Mouse (Mus musculus): ENCODE measurements around the gene Pik3r4. TPM values are rescaled to one million over a fixed set of nuclear protein-coding genes. Genes with fewer than 3 reads are reported as not detected.
"Not testable (repeated sequence)": the region's sequence is repeated elsewhere in the genome, so short reads cannot be mapped to it uniquely, and the experiment has no call there.

The Pik3r4 gene
- 25.4 and 27.1 TPM in 2 replicates for polyA plus RNA-seq (2014; fragmentation: Nextera tagmentation; extraction: Ambion mirVana)

GRCm38 (mm10) chr9:105642460-105643371 is at the start of gene Pik3r4:
Gene Pik3r4, plus strand, starts transcription at chr9:105642978.
- no peaks in the 10 kb centered on the region for H3K27me3 ChIP-seq (ENCODE audit: control insufficient read depth, insufficient read depth, low read length)
- H3K4me3 ChIP-seq (ENCODE audit: low read depth, low read length), result peak within 1 kb of the TSS; percentile 76
- 0 out of 2 replicates have a peak, but pooled peaks cover 2% of the 10 kb centered on the region for H3K4me1 ChIP-seq (replicated peaks; ENCODE audit: control insufficient read depth, insufficient read depth, low read length)
- ATAC-seq (replicated peaks; ENCODE audit: low FRiP score) (peak; percentile 96), DNase-seq (ENCODE audit: low spot score) (peak; percentile 81)
- peak within 1 kb of the TSS; percentile 87 for H3K9ac ChIP-seq (ENCODE audit: low read length)
- H3K4me2 ChIP-seq (ENCODE audit: low read depth, low read length, severe bottlenecking), result peak within 1 kb of the TSS; percentile 66
- 6% methylated on average over 37 of the region's 37 CpGs for WGBS
- no peak within 1 kb of the TSS for H3K27ac ChIP-seq (ENCODE audit: low read depth, low read length)
- no peaks in the 10 kb centered on the region for H3K9me3 ChIP-seq (ENCODE audit: control insufficient read depth, low read length)
- H3K36me3 ChIP-seq (ENCODE audit: control insufficient read depth, insufficient read depth, low read length), result no peaks in the 10 kb centered on the region; the same call in 1 of the 2 replicates

- Histone ChIP-seq H3K9me3 (ENCODE audit: control insufficient read depth, low read length) (no peaks in the 10 kb centered on the region), H3K27ac (ENCODE audit: low read depth, low read length) (no peak overlapping the region), H3K4me3 (ENCODE audit: low read depth, low read length) (no peak overlapping the region), H3K36me3 (ENCODE audit: control insufficient read depth, insufficient read depth, low read length) (no peaks in the 10 kb centered on the region), H3K27me3 (ENCODE audit: control insufficient read depth, insufficient read depth, low read length) (no peaks in the 10 kb centered on the region), H3K4me1 (replicated peaks; ENCODE audit: control insufficient read depth, insufficient read depth, low read length) (no peaks in the 10 kb centered on the region), H3K9ac (ENCODE audit: low read length) (no peak overlapping the region), H3K4me2 (ENCODE audit: low read depth, low read length, severe bottlenecking) (no peak overlapping the region)
- WGBS, result 82% methylated on average over 4 of the region's 4 CpGs
- DNase-seq (ENCODE audit: low spot score) (no peak), ATAC-seq (replicated peaks; ENCODE audit: low FRiP score) (no peak)
Measured at GRCm38 (mm10) chr9:105598906-105599305, 43.9 kb upstream of the Pik3r4 start.

GRCm38 (mm10) chr9:105611980-105612771 is 30.6 kb upstream of the Pik3r4 start:
- H3K4me3 ChIP-seq (ENCODE audit: low read depth, low read length), result no peak overlapping the region
- no peaks in the 10 kb centered on the region for H3K9me3 ChIP-seq (ENCODE audit: control insufficient read depth, low read length)
- H3K27ac ChIP-seq (ENCODE audit: low read depth, low read length), result no peak overlapping the region
- DNase-seq (ENCODE audit: low spot score), result no peak
- ATAC-seq (replicated peaks; ENCODE audit: low FRiP score), result no peak
- H3K27me3 ChIP-seq (ENCODE audit: control insufficient read depth, insufficient read depth, low read length), result no peaks in the 10 kb centered on the region
- no peaks in the 10 kb centered on the region for H3K36me3 ChIP-seq (ENCODE audit: control insufficient read depth, insufficient read depth, low read length)
- WGBS, result 93% methylated on average over 15 of the region's 15 CpGs
- no peak overlapping the region for H3K4me2 ChIP-seq (ENCODE audit: low read depth, low read length, severe bottlenecking)
- no peaks in the 10 kb centered on the region for H3K4me1 ChIP-seq (replicated peaks; ENCODE audit: control insufficient read depth, insufficient read depth, low read length)
- H3K9ac ChIP-seq (ENCODE audit: low read length), result no peak overlapping the region

DNA sequence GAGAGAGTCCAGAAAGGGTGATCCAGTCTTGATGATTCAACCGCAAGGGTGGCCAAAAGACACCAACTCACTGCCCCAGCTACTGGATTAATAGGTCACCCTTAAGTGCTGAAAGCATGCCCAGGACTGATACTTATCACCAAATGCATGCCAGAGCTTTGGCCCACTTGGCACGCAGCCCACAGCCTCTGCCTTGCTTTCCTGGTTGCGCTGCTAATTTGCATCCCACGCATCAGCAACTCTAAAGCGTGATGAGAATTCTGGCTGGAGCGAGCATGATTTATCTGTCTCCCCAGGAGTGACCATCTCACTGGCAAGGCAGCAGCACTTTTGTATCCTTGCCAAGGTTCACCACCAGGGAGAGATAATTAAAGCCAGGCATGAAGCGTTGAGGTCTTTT is 29.9 kb upstream of the Pik3r4 start:
- WGBS, result 90% methylated on average over 7 of the region's 7 CpGs

DNA sequence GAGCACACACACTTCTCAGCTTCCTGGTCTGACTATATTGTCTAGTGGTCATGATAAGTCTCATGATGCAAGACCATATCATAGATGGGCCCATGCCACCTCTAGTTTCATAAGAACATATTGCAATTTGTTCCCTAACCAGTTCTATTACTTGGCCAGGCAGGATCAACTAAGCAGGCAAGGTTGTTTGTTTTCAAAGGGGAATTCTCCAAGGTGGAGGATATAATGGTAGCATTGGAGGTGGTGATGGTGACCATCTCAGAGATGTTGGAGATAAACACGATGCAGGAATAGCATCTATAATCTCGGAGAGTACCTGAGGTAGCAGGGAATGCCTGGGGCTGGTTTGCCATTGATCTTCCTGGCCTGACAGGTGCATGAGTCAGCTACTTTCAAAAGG is 26.8 kb upstream of the Pik3r4 start:
- 84% methylated on average over 2 of the region's 2 CpGs for WGBS
- no peaks in the 10 kb centered on the region for H3K27me3 ChIP-seq (ENCODE audit: control insufficient read depth, insufficient read depth, low read length)
- H3K9ac ChIP-seq (ENCODE audit: low read length), result no peak overlapping the region
- no peak overlapping the region for H3K4me3 ChIP-seq (ENCODE audit: low read depth, low read length)
- H3K9me3 ChIP-seq (ENCODE audit: control insufficient read depth, low read length), result no peaks in the 10 kb centered on the region
- H3K36me3 ChIP-seq (ENCODE audit: control insufficient read depth, insufficient read depth, low read length), result no peaks in the 10 kb centered on the region
- no peak overlapping the region for H3K27ac ChIP-seq (ENCODE audit: low read depth, low read length)
- ATAC-seq (replicated peaks; ENCODE audit: low FRiP score) (no peak), DNase-seq (ENCODE audit: low spot score) (no peak)
- no peak overlapping the region for H3K4me2 ChIP-seq (ENCODE audit: low read depth, low read length, severe bottlenecking)
- H3K4me1 ChIP-seq (replicated peaks; ENCODE audit: control insufficient read depth, insufficient read depth, low read length), result no peaks in the 10 kb centered on the region

More for the DNA sequence above, 29.9 kb upstream of the Pik3r4 start:
- Histone ChIP-seq H3K4me3 (ENCODE audit: low read depth, low read length) (no peak overlapping the region), H3K36me3 (ENCODE audit: control insufficient read depth, insufficient read depth, low read length) (no peaks in the 10 kb centered on the region), H3K9me3 (ENCODE audit: control insufficient read depth, low read length) (no peaks in the 10 kb centered on the region), H3K27me3 (ENCODE audit: control insufficient read depth, insufficient read depth, low read length) (no peaks in the 10 kb centered on the region), H3K9ac (ENCODE audit: low read length) (no peak overlapping the region), H3K4me2 (ENCODE audit: low read depth, low read length, severe bottlenecking) (no peak overlapping the region), H3K4me1 (replicated peaks; ENCODE audit: control insufficient read depth, insufficient read depth, low read length) (no peaks in the 10 kb centered on the region), H3K27ac (ENCODE audit: low read depth, low read length) (no peak overlapping the region)
- ATAC-seq (replicated peaks; ENCODE audit: low FRiP score) (no peak), DNase-seq (ENCODE audit: low spot score) (no peak)

- not testable (repeated sequence) for H3K27ac ChIP-seq (ENCODE audit: low read depth, low read length); ATAC-seq (replicated peaks; ENCODE audit: low FRiP score); H3K4me2 ChIP-seq (ENCODE audit: low read depth, low read length, severe bottlenecking); H3K9me3 ChIP-seq (ENCODE audit: control insufficient read depth, low read length); H3K9ac ChIP-seq (ENCODE audit: low read length); H3K4me1 ChIP-seq (replicated peaks; ENCODE audit: control insufficient read depth, insufficient read depth, low read length); H3K36me3 ChIP-seq (ENCODE audit: control insufficient read depth, insufficient read depth, low read length); H3K27me3 ChIP-seq (ENCODE audit: control insufficient read depth, insufficient read depth, low read length); H3K4me3 ChIP-seq (ENCODE audit: low read depth, low read length)
- peak; percentile 69 for DNase-seq (ENCODE audit: low spot score)
Measured at GRCm38 (mm10) chr9:105617274-105617673, 25.5 kb upstream of the Pik3r4 start.

GRCm38 (mm10) chr9:105633961-105634360 is 8.8 kb upstream of the Pik3r4 start:
- Histone ChIP-seq H3K9ac (ENCODE audit: low read length) (no peak overlapping the region), H3K4me3 (ENCODE audit: low read depth, low read length) (no peak overlapping the region), H3K27me3 (ENCODE audit: control insufficient read depth, insufficient read depth, low read length) (no peaks in the 10 kb centered on the region), H3K27ac (ENCODE audit: low read depth, low read length) (no peak overlapping the region), H3K9me3 (ENCODE audit: control insufficient read depth, low read length) (no peaks in the 10 kb centered on the region), H3K36me3 (ENCODE audit: control insufficient read depth, insufficient read depth, low read length) (no peaks in the 10 kb centered on the region), H3K4me2 (ENCODE audit: low read depth, low read length, severe bottlenecking) (no peak overlapping the region), H3K4me1 (replicated peaks; ENCODE audit: control insufficient read depth, insufficient read depth, low read length) (no peaks in the 10 kb centered on the region)
- ATAC-seq (replicated peaks; ENCODE audit: low FRiP score) (no peak), DNase-seq (ENCODE audit: low spot score) (no peak)
- WGBS, result 83% methylated on average over 2 of the region's 2 CpGs

- H3K27me3 ChIP-seq (ENCODE audit: control insufficient read depth, insufficient read depth, low read length); ATAC-seq (replicated peaks; ENCODE audit: low FRiP score); H3K4me3 ChIP-seq (ENCODE audit: low read depth, low read length); H3K36me3 ChIP-seq (ENCODE audit: control insufficient read depth, insufficient read depth, low read length); H3K9ac ChIP-seq (ENCODE audit: low read length); H3K4me1 ChIP-seq (replicated peaks; ENCODE audit: control insufficient read depth, insufficient read depth, low read length); H3K27ac ChIP-seq (ENCODE audit: low read depth, low read length); H3K4me2 ChIP-seq (ENCODE audit: low read depth, low read length, severe bottlenecking); DNase-seq (ENCODE audit: low spot score); H3K9me3 ChIP-seq (ENCODE audit: control insufficient read depth, low read length): not testable (repeated sequence)
- WGBS, result 67% methylated on average over 6 of the region's 6 CpGs
Measured at GRCm38 (mm10) chr9:105641377-105641776, 1.4 kb upstream of the Pik3r4 start.
